Mouse (Mus musculus) liver, embryonic 12.5 days (tissue): ENCODE data around the gene Rtl4. TPM values are rescaled to one million over a fixed set of nuclear protein-coding genes. Genes with fewer than 3 reads are reported as not detected.

ENCODE experiments used
- ATAC-seq: fragments of 200-750 bp; cut with Nextera tagmentation; 2 replicates; pipeline ENCODE4 v1.8.0; 2017; ENCODE audit warnings: moderate number of reproducible peaks, mild to moderate bottlenecking, moderate library complexity
- H3K27ac ChIP-seq: fragments of 300-500 bp; sonication (generic); 2 replicates; pipeline ENCODE4 v1.5.1; 2016; ENCODE audit warnings: mild to moderate bottlenecking
- H3K27me3 ChIP-seq: fragments of 300-500 bp; sonication (generic); replicated peaks from 2 replicates; pipeline ENCODE4 v1.6.1; 2016; ENCODE audit warnings: mild to moderate bottlenecking, moderate library complexity
- H3K36me3 ChIP-seq: fragments of 300-500 bp; sonication (generic); 2 replicates; pipeline ENCODE4 v1.6.1; 2016; ENCODE audit warnings: mild to moderate bottlenecking, moderate library complexity
- H3K4me1 ChIP-seq: fragments of 300-500 bp; sonication (generic); 2 replicates; pipeline ENCODE4 v1.6.1; 2016
- H3K4me2 ChIP-seq: fragments of 300-500 bp; sonication (generic); 2 replicates; pipeline ENCODE4 v1.6.1; 2016; ENCODE audit warnings: mild to moderate bottlenecking, moderate library complexity
- H3K4me3 ChIP-seq: fragments of 300-500 bp; sonication (generic); 2 replicates; pipeline ENCODE4 v1.5.1; 2016; ENCODE audit warnings: mild to moderate bottlenecking, moderate library complexity
- H3K9ac ChIP-seq: fragments of 300-500 bp; sonication (generic); 2 replicates; pipeline ENCODE4 v1.6.1; 2016; ENCODE audit warnings: mild to moderate bottlenecking, moderate library complexity
- H3K9me3 ChIP-seq: fragments of 300-500 bp; sonication (generic); replicated peaks from 2 replicates; pipeline ENCODE4 v1.6.1; 2016; ENCODE audit warnings: mild to moderate bottlenecking, moderate library complexity
- WGBS: fragments of 180-500 bp; shearing (Covaris S2); methylation state at CpG from one replicate; pipeline ENCODE4 v1.1.7; 2016; ENCODE audit not compliant: insufficient replicate concordance; 5-methylcytosine and 5-hydroxymethylcytosine counted together
- polyA plus RNA-seq: library from polyadenylated mRNA; unstranded; fragments of >200 nt; fragmentation: Nextera tagmentation; extraction: Ambion mirVana; gene quantifications from 2 replicates; pipeline ENCODE4 v1.2.1, GENCODE M21; 2016

Rtl4 gene
- 0.50 and 0.54 TPM in 2 replicates for polyA plus RNA-seq

DNA sequence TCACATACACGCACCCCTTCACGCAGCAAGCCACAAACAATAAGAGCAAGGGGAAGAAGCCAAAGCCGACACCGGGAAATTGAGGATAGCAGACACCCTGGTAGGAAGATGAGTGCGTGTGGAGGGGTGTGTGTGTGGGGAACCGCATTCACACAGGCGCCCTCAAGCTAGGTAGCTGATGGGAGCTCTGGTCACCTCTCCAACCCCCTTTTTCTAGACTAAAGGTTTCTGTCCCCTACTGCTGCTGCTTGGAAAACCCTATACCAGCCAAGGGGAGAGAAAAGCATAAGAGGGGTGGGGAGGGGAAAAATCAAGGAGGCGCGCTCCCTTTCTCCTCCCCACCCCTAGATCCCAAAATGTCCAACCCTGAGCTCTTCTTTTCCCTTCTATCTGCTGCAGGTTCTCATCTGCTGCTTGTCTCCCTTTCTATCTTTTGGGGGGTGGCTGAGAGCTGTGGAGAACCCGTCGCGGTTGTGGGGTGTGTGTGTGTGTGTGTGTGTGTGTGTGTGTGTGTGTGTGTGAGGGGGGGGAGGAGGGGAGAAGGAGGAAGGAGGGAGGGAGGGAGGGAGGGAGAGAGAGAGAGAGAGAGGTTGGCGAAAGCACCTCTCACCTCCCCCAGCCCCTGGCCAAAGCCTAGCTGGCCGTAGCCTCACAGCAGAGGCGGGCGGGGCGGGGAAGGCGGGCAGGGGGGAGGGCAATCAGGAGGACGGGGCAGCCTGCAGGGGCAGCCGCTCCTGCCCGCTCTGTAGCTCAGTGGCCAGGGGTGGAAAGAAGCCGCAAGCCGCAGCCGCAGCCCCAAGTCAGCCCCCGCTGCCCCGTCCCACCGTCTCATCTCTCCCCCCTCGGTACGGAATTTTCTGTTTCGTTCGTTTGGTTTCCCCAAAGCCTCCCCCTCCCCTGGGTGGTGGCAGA is at the start of gene Rtl4:
Gene Rtl4, plus strand, starts transcription at position 701 of the 912 bp plus-strand sequence.
- no peak within 1 kb of the TSS for H3K9ac ChIP-seq
- peak; percentile 61; the same call in 1 of the 2 replicates for ATAC-seq
- WGBS = 14% methylated on average over 22 of the region's 31 CpGs

DNA sequence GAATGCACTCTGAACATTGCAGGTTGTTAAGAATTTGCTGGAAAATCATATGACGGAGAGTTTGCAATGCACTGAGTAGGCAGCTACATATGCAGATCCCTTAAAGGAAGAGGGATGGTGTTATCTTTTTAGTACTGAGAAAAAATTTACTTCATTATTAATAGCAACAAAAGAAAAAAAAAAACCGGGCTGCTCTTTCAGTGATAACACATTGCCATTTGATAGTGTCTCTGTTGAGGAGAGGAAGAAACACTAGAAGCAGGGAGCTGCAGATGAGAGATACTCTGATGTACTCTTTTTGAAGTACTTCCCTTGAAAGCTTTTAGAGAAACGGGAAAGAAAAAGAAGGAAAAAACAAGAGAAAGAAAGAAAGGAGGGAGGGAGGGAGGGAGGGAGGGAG is 44.0 kb upstream of the Rtl4 start:
- no peaks in the 10 kb centered on the region for H3K27me3 ChIP-seq
- H3K4me1 ChIP-seq = no peaks in the 10 kb centered on the region
- no peak overlapping the region for H3K4me2 ChIP-seq
- H3K4me3 ChIP-seq = no peak overlapping the region
- no peak overlapping the region for H3K27ac ChIP-seq
- no peaks in the 10 kb centered on the region for H3K9me3 ChIP-seq
- 49% methylated on average over 2 of the region's 3 CpGs for WGBS
- ATAC-seq = no peak
- no peak overlapping the region for H3K9ac ChIP-seq
- H3K36me3 ChIP-seq = no peaks in the 10 kb centered on the region

More for the DNA sequence above, at the start of gene Rtl4:
- H3K36me3 ChIP-seq = no peaks in the 10 kb centered on the region
- H3K27ac ChIP-seq = no peak within 1 kb of the TSS
- H3K4me2 ChIP-seq = peak within 1 kb of the TSS; percentile 50
- H3K27me3 ChIP-seq = peaks cover 39% of the 10 kb centered on the region
- peak within 1 kb of the TSS; percentile 37 for H3K4me3 ChIP-seq
- no peaks in the 10 kb centered on the region for H3K9me3 ChIP-seq
- H3K4me1 ChIP-seq = no peaks in the 10 kb centered on the region

DNA sequence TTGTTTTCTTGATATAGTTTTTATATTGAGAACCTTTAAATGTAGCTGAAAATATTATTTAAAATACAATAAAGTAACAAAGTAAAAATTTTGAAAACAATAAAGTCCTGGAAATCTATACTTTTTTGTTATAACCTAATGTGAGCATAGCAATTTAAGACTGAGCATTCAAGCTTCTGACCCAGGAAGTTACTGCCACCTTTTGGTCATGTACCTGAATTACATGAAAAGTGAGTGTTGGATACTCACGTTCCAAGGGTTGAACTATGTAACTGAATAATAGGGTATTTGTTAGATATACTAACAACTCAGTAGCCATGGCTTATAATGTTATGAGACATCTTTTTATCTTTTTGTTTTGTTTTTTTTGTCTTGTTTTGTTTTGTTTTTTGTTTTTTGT is 43.3 kb upstream of the Rtl4 start:
- no peak overlapping the region for H3K4me3 ChIP-seq

DNA sequence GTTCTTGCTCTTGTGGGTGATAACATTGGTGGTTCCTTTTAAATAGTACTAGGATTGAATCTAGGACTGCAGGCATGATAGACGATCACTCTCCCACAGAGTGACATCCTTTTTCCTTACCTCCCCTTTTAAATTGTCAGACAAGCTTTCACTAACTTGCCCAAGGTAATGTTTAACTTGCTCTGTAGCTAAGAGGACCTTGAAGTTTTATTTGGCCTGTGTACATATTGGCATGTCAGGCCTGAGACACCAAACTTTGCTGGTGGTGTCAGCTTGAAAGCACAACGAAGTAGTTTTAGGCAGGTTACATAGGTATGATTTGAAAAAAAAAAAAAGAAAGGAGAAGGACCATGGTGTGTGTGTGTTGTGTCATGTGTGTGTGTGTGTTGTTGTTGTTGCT is 36.5 kb upstream of the Rtl4 start:
- Histone ChIP-seq H3K4me2 (no peak overlapping the region), H3K27ac (no peak overlapping the region), H3K36me3 (no peaks in the 10 kb centered on the region), H3K9me3 (no peaks in the 10 kb centered on the region), H3K27me3 (no peaks in the 10 kb centered on the region), H3K9ac (no peak overlapping the region), H3K4me1 (no peaks in the 10 kb centered on the region), H3K4me3 (no peak overlapping the region)
- 52% methylated on average over 2 of the region's 2 CpGs for WGBS
- no peak for ATAC-seq

More for the DNA sequence above, 43.3 kb upstream of the Rtl4 start:
- Histone ChIP-seq H3K9me3 (no peaks in the 10 kb centered on the region), H3K27me3 (no peaks in the 10 kb centered on the region), H3K36me3 (no peaks in the 10 kb centered on the region), H3K4me1 (no peaks in the 10 kb centered on the region), H3K4me2 (no peak overlapping the region), H3K27ac (no peak overlapping the region), H3K9ac (no peak overlapping the region)
- WGBS = 22% methylated on average over 1 of the region's 1 CpGs
- no peak for ATAC-seq

DNA sequence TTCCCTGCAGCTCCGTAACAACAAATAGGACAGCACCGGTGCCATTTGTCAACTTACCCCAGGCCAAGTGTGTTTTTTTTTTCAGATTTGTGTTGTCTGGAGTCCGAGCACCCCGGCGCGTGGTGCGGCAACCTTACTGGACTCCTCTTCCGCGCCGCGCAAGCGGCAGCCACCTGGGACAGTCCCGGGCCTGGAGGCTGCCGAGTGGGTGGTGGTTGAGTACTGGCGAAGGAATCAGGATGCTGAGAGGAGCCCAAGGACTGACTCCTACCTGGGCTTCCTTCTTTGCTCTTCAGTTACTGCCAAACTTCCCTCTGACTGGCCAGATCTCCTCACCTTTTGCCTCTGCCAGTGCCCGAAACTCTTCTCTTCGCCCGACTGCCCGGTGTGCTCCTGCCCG is 965 bp upstream of the Rtl4 start:
- WGBS = 27% methylated on average over 19 of the region's 20 CpGs
- no peaks in the 10 kb centered on the region for H3K36me3 ChIP-seq
- H3K9me3 ChIP-seq = no peaks in the 10 kb centered on the region
- peaks cover 39% of the 10 kb centered on the region for H3K27me3 ChIP-seq
- no peaks in the 10 kb centered on the region for H3K4me1 ChIP-seq
- ATAC-seq = no peak
- H3K4me2 ChIP-seq = peak overlapping the region; percentile 50
- H3K27ac ChIP-seq = no peak overlapping the region
- H3K9ac ChIP-seq = no peak overlapping the region
- H3K4me3 ChIP-seq = peak overlapping the region; percentile 15; the same call in 1 of the 2 replicates

DNA sequence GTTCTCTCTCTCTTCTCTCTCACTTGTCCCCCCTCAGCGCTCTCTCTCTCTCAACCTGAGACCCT is 733 bp upstream of the Rtl4 start, which contains the start of gene Trpc5:
Gene Trpc5, minus strand, starts transcription at position 39 of the 65 bp plus-strand sequence.
- no peak for ATAC-seq
- WGBS = 33% methylated on average over 1 of the region's 1 CpGs
- peaks cover 39% of the 10 kb centered on the region for H3K27me3 ChIP-seq
- H3K36me3 ChIP-seq = no peaks in the 10 kb centered on the region
- no peaks in the 10 kb centered on the region for H3K9me3 ChIP-seq
- H3K4me1 ChIP-seq = no peaks in the 10 kb centered on the region
- H3K9ac ChIP-seq = no peak within 1 kb of the TSS
- H3K27ac ChIP-seq = no peak within 1 kb of the TSS
- H3K4me2 ChIP-seq = peak within 1 kb of the TSS; percentile 50
- peak within 1 kb of the TSS; percentile 37 for H3K4me3 ChIP-seq

DNA sequence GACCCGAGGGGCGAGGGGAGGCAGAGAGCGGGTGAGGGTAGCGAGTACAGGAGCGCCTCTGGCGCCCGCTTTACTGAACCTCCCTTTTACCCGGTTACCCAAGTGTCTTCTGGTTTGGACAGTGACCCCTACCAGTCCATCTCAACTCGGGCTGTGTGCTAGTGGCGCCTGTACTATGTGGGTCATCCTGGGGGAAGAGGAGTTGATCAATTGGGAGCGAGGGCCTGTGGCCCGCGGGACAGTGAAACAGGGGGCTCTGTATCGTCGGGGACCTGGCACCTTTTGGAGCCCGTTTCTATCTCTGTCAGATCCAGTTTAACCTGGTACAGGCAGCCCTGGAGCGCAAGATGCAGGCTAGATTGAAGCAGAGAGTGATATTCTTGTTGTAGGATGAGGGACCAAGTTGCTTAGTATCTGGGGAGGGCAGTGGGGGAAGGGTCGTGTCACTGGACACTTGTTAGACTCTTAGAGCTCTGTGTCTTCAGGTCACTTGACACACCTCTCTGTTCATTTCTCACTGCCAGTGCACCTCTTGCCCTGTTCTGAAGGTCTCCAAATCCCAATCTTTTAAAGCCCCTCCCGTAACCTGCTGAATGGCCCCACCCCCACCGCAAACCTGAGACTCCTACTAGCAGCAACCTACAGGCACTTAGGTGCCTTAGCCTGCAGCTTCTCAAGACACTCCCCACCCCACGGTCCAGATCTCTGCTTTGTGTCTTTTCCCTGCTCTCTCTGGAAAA is 582 bp downstream of the Rtl4 start:
- WGBS = 10% methylated on average over 21 of the region's 21 CpGs
- H3K4me2 ChIP-seq = peak overlapping the region; percentile 50
- H3K4me3 ChIP-seq = peak overlapping the region; percentile 37
- no peaks in the 10 kb centered on the region for H3K4me1 ChIP-seq
- H3K27ac ChIP-seq = no peak overlapping the region
- peaks cover 39% of the 10 kb centered on the region for H3K27me3 ChIP-seq
- ATAC-seq = peak; percentile 46; the same call in 1 of the 2 replicates
- H3K36me3 ChIP-seq = no peaks in the 10 kb centered on the region
- H3K9me3 ChIP-seq = no peaks in the 10 kb centered on the region
- H3K9ac ChIP-seq = no peak overlapping the region

DNA sequence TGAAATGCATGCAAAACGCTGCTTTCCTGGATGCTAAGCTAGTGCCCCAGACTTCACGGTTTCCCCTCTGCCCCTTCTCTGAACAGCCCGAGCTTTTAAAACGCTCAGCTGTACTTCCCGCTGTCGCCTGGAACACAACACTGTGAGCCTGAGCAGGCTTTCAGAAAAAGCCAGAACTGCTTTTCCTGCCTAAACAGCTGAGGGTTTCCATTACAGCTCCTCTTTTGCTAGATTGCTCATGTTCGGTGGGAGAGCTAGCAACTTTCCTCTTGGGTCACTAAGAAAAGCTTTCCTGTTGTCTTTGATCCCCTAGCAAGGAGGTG is 1.1 kb downstream of the Rtl4 start:
- H3K27me3 ChIP-seq = peaks cover 39% of the 10 kb centered on the region
- H3K9me3 ChIP-seq = no peaks in the 10 kb centered on the region
- no peak overlapping the region for H3K9ac ChIP-seq
- peak overlapping the region; percentile 50 for H3K4me2 ChIP-seq
- H3K36me3 ChIP-seq = no peaks in the 10 kb centered on the region
- WGBS = 15% methylated on average over 7 of the region's 7 CpGs
- no peak overlapping the region for H3K4me3 ChIP-seq
- ATAC-seq = no peak
- no peaks in the 10 kb centered on the region for H3K4me1 ChIP-seq
- no peak overlapping the region for H3K27ac ChIP-seq

DNA sequence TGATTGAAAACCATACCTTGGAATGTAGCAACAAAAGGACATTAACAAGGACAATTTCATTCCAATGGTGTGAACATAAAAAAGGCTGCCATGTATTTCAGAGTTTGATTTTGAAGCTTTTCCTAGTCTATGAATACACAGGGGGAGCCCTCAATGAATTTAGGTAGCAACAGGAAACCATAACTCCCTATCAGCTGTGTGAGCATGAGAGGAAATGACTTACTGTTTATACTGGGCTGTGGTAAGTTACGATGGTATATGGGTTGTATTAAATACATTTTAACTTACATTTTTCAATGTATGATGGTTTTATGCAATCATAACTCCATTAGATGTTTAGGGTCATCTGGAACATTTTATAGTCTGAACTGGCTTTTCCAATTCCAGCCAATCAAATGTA is 27.6 kb downstream of the Rtl4 start:
- H3K36me3 ChIP-seq = no peaks in the 10 kb centered on the region
- WGBS = 50% methylated on average over 1 of the region's 1 CpGs
- H3K4me1 ChIP-seq = no peaks in the 10 kb centered on the region
- no peak for ATAC-seq
- H3K4me3 ChIP-seq = no peak overlapping the region
- no peak overlapping the region for H3K9ac ChIP-seq
- H3K27ac ChIP-seq = no peak overlapping the region
- H3K4me2 ChIP-seq = no peak overlapping the region
- H3K9me3 ChIP-seq = no peaks in the 10 kb centered on the region
- no peaks in the 10 kb centered on the region for H3K27me3 ChIP-seq

DNA sequence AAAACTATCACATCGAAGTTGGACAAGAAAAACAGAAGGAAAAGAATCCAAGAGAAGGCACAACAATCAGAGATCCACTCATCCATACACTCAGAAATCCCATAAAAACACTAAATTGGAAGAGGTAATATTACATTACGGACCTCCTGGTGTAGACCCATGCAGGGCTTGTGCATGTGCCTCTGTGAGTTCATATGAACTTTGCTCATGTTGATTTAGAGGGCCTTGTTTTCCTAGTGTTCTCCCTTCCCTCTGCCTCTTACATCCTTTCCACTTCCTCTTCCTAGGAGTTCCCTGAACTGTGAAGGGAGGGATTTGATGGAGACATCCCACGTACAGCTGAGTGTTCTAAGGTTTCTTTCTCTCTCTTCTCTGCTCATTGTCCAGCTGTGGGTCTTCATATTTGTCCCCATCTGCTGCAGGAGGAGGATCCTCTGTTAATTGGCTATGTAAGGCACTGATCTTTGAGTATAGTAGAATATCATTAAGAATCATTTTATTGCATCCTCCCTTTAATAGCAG is 58.9 kb downstream of the Rtl4 start:
- Histone ChIP-seq H3K4me1 (no peaks in the 10 kb centered on the region), H3K9me3 (no peaks in the 10 kb centered on the region), H3K9ac (no peak overlapping the region), H3K4me3 (no peak overlapping the region), H3K27me3 (no peaks in the 10 kb centered on the region), H3K36me3 (no peaks in the 10 kb centered on the region), H3K4me2 (no peak overlapping the region), H3K27ac (no peak overlapping the region)
- 32% methylated on average over 3 of the region's 3 CpGs for WGBS
- no peak for ATAC-seq

DNA sequence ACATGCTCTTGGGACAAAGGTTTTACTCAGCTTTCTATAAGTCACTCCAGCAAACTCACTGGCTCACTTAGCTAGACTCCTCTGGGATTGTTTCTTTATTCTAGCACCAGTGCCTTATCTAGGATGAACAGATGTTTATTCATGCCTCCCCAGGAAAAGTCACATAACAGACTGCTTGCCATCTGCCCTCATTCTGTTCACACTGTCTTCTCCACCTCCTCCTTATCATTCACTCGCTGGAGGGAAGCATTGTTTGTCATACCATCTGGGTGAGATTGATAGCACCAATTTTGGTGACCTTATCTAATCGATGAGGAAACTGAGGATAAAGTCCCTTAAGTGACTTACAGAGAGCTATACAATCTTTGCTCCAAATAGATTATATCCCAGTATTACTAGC is 298.3 kb downstream of the Rtl4 start:
- Histone ChIP-seq H3K4me1 (no peaks in the 10 kb centered on the region), H3K36me3 (no peaks in the 10 kb centered on the region), H3K4me2 (no peak overlapping the region), H3K27ac (no peak overlapping the region), H3K9ac (no peak overlapping the region), H3K27me3 (no peaks in the 10 kb centered on the region), H3K9me3 (no peaks in the 10 kb centered on the region), H3K4me3 (no peak overlapping the region)
- ATAC-seq = peak; percentile 32; the same call in 1 of the 2 replicates
- 28% methylated on average over 2 of the region's 2 CpGs for WGBS

DNA sequence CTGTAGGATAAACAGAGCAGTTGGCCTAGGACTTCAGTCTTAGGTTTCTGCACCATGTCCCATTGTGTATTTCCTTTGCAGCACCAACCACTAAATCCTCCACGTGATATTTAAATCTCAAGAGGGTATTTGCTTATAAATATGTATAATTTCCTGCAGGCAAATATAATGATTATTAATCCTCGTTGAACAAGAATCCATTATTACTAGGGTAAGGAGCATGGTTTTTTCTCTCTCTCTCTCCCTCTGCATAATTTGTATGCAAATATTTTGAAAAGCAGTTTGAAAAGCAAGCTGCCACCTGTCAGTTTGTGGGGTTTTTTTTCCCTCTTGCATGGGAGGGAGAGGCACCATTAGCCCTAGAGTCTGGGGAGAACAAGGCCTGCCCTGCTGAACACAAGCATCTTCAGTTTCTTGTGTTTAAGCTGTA is 376.8 kb downstream of the Rtl4 start:
- WGBS = 48% methylated on average over 2 of the region's 2 CpGs
- Histone ChIP-seq H3K9ac (no peak overlapping the region), H3K4me2 (no peak overlapping the region), H3K4me3 (no peak overlapping the region), H3K27me3 (no peaks in the 10 kb centered on the region), H3K36me3 (no peaks in the 10 kb centered on the region), H3K4me1 (no peaks in the 10 kb centered on the region), H3K27ac (no peak overlapping the region), H3K9me3 (no peaks in the 10 kb centered on the region)
- ATAC-seq = no peak
